Mouse (Mus musculus) limb, embryonic 12.5 days (tissue): ENCODE measurements at regions not wholly inside any gene's neighbourhood (a gene's known extent, or its start where the extent isn't known, plus 50 kb on each side); places are given as distances from the start of the nearest gene placed in this dataset.

Source experiments
- ATAC-seq: fragments of 200-750 bp; cut with Nextera tagmentation; 2 replicates; pipeline ENCODE4 v1.8.0; 2017; ENCODE audit warnings: low read depth, moderate TSS enrichment; ENCODE audit not compliant: insufficient number of reproducible peaks, insufficient read depth, low FRiP score, low TSS enrichment
- H3K27ac ChIP-seq: fragments of 300-500 bp; sonication (generic); 2 replicates; pipeline ENCODE4 v1.5.1; 2016; ENCODE audit warnings: mild to moderate bottlenecking, moderate library complexity
- H3K27me3 ChIP-seq: fragments of 300-500 bp; sonication (generic); 2 replicates; pipeline ENCODE4 v1.6.1; 2016; ENCODE audit warnings: mild to moderate bottlenecking, moderate library complexity
- H3K36me3 ChIP-seq: fragments of 300-500 bp; sonication (generic); 2 replicates; pipeline ENCODE4 v1.6.1; 2016; ENCODE audit warnings: mild to moderate bottlenecking, moderate library complexity
- H3K4me1 ChIP-seq: fragments of 300-500 bp; sonication (generic); replicated peaks from 2 replicates; pipeline ENCODE4 v1.6.1; 2016
- H3K4me2 ChIP-seq: fragments of 300-500 bp; sonication (generic); 2 replicates; pipeline ENCODE4 v1.6.1; 2016; ENCODE audit warnings: mild to moderate bottlenecking, moderate library complexity
- H3K4me3 ChIP-seq: fragments of 300-500 bp; sonication (generic); replicated peaks from 2 replicates; pipeline ENCODE4 v1.5.1; 2016; ENCODE audit warnings: mild to moderate bottlenecking
- H3K9ac ChIP-seq: fragments of 300-500 bp; sonication (generic); replicated peaks from 2 replicates; pipeline ENCODE4 v1.6.1; 2016; ENCODE audit warnings: mild to moderate bottlenecking, moderate library complexity
- H3K9me3 ChIP-seq: fragments of 300-500 bp; sonication (generic); 2 replicates; pipeline ENCODE4 v1.6.1; 2016; ENCODE audit warnings: mild to moderate bottlenecking, moderate library complexity
- WGBS: fragments of 180-500 bp; shearing (Covaris S2); methylation state at CpG from one replicate; pipeline ENCODE4 v1.1.7; 2016; 5-methylcytosine and 5-hydroxymethylcytosine counted together

GRCm38 (mm10) chr6:18648898-18649591 lies 134.4 kb upstream of the Cttnbp2 start:
- Histone ChIP-seq H3K9ac (no peak overlapping the region), H3K9me3 (no peaks in the 10 kb centered on the region), H3K4me1 (no peaks in the 10 kb centered on the region), H3K27ac (no peak overlapping the region), H3K27me3 (no peaks in the 10 kb centered on the region), H3K36me3 (no peaks in the 10 kb centered on the region), H3K4me3 (no peak overlapping the region), H3K4me2 (no peak overlapping the region)
- WGBS: 74% methylated on average over 5 of the region's 5 CpGs
- no peak for ATAC-seq

- no peaks in the 10 kb centered on the region for H3K27me3 ChIP-seq
- ATAC-seq: no peak
- H3K9ac ChIP-seq: no peak overlapping the region
- 89% methylated on average over 3 of the region's 3 CpGs for WGBS
- no peak overlapping the region for H3K27ac ChIP-seq
- H3K36me3 ChIP-seq: no peaks in the 10 kb centered on the region
- H3K9me3 ChIP-seq: no peaks in the 10 kb centered on the region
- H3K4me3 ChIP-seq: no peak overlapping the region
- H3K4me1 ChIP-seq: no peaks in the 10 kb centered on the region
- H3K4me2 ChIP-seq: no peak overlapping the region
Measured at GRCm38 (mm10) chr6:18651319-18651718, 136.7 kb upstream of the Cttnbp2 start.

- H3K27ac ChIP-seq: no peak overlapping the region
- no peaks in the 10 kb centered on the region for H3K27me3 ChIP-seq
- no peak overlapping the region for H3K4me2 ChIP-seq
- no peaks in the 10 kb centered on the region for H3K4me1 ChIP-seq
- ATAC-seq: no peak
- H3K9me3 ChIP-seq: no peaks in the 10 kb centered on the region
- H3K9ac ChIP-seq: no peak overlapping the region
- 53% methylated on average over 12 of the region's 12 CpGs for WGBS
- no peak overlapping the region for H3K4me3 ChIP-seq
- no peaks in the 10 kb centered on the region for H3K36me3 ChIP-seq
Measured at GRCm38 (mm10) chr6:18652006-18652601, 137.5 kb upstream of the Cttnbp2 start.

GRCm38 (mm10) chr6:18654275-18654674 lies 139.6 kb upstream of the Cttnbp2 start:
- H3K27ac ChIP-seq: no peak overlapping the region
- no peaks in the 10 kb centered on the region for H3K27me3 ChIP-seq
- no peak overlapping the region for H3K9ac ChIP-seq
- ATAC-seq: no peak
- no peaks in the 10 kb centered on the region for H3K9me3 ChIP-seq
- H3K36me3 ChIP-seq: no peaks in the 10 kb centered on the region
- no peak overlapping the region for H3K4me2 ChIP-seq
- H3K4me1 ChIP-seq: no peaks in the 10 kb centered on the region
- WGBS: 61% methylated on average over 6 of the region's 6 CpGs
- no peak overlapping the region for H3K4me3 ChIP-seq

- no peak overlapping the region for H3K9ac ChIP-seq
- ATAC-seq: no peak
- no peaks in the 10 kb centered on the region for H3K4me1 ChIP-seq
- no peaks in the 10 kb centered on the region for H3K36me3 ChIP-seq
- no peak overlapping the region for H3K4me2 ChIP-seq
- no peaks in the 10 kb centered on the region for H3K27me3 ChIP-seq
- H3K9me3 ChIP-seq: no peaks in the 10 kb centered on the region
- no peak overlapping the region for H3K4me3 ChIP-seq
- no peak overlapping the region for H3K27ac ChIP-seq
- 85% methylated on average over 4 of the region's 4 CpGs for WGBS
Measured at GRCm38 (mm10) chr6:18656202-18656601, 141.6 kb upstream of the Cttnbp2 start.

GRCm38 (mm10) chr6:18656772-18657401 lies 142.2 kb upstream of the Cttnbp2 start:
- no peak overlapping the region for H3K4me3 ChIP-seq
- no peaks in the 10 kb centered on the region for H3K27me3 ChIP-seq
- WGBS: 52% methylated on average over 7 of the region's 7 CpGs
- no peak for ATAC-seq
- no peaks in the 10 kb centered on the region for H3K4me1 ChIP-seq
- H3K9ac ChIP-seq: no peak overlapping the region
- no peak overlapping the region for H3K27ac ChIP-seq
- H3K36me3 ChIP-seq: no peaks in the 10 kb centered on the region
- H3K4me2 ChIP-seq: no peak overlapping the region
- no peaks in the 10 kb centered on the region for H3K9me3 ChIP-seq

- no peaks in the 10 kb centered on the region for H3K9me3 ChIP-seq
- H3K9ac ChIP-seq: no peak overlapping the region
- no peaks in the 10 kb centered on the region for H3K4me1 ChIP-seq
- 82% methylated on average over 4 of the region's 4 CpGs for WGBS
- H3K4me2 ChIP-seq: no peak overlapping the region
- ATAC-seq: no peak
- H3K4me3 ChIP-seq: no peak overlapping the region
- H3K27ac ChIP-seq: no peak overlapping the region
- no peaks in the 10 kb centered on the region for H3K27me3 ChIP-seq
- H3K36me3 ChIP-seq: no peaks in the 10 kb centered on the region
Measured at GRCm38 (mm10) chr6:18664687-18665086, 150.0 kb upstream of the Cttnbp2 start.

GRCm38 (mm10) chr6:18665992-18666391 lies 151.3 kb upstream of the Cttnbp2 start:
- ATAC-seq: no peak
- Histone ChIP-seq H3K27ac (no peak overlapping the region), H3K4me3 (no peak overlapping the region), H3K36me3 (no peaks in the 10 kb centered on the region), H3K4me2 (no peak overlapping the region), H3K9me3 (no peaks in the 10 kb centered on the region), H3K9ac (no peak overlapping the region), H3K4me1 (no peaks in the 10 kb centered on the region), H3K27me3 (no peaks in the 10 kb centered on the region)
- WGBS: 75% methylated on average over 4 of the region's 4 CpGs

- H3K36me3 ChIP-seq: no peaks in the 10 kb centered on the region
- no peak for ATAC-seq
- no peak overlapping the region for H3K27ac ChIP-seq
- H3K4me1 ChIP-seq: no peaks in the 10 kb centered on the region
- H3K9ac ChIP-seq: no peak overlapping the region
- WGBS: 83% methylated on average over 4 of the region's 4 CpGs
- H3K9me3 ChIP-seq: no peaks in the 10 kb centered on the region
- H3K4me2 ChIP-seq: no peak overlapping the region
- H3K4me3 ChIP-seq: no peak overlapping the region
- no peaks in the 10 kb centered on the region for H3K27me3 ChIP-seq
Measured at GRCm38 (mm10) chr6:18666543-18666942, 151.9 kb upstream of the Cttnbp2 start.

GRCm38 (mm10) chr6:18670677-18671076 lies 156.0 kb upstream of the Cttnbp2 start:
- Histone ChIP-seq H3K9ac (no peak overlapping the region), H3K4me3 (no peak overlapping the region), H3K4me1 (no peaks in the 10 kb centered on the region), H3K27me3 (no peaks in the 10 kb centered on the region), H3K36me3 (no peaks in the 10 kb centered on the region), H3K4me2 (no peak overlapping the region), H3K9me3 (no peaks in the 10 kb centered on the region), H3K27ac (no peak overlapping the region)
- ATAC-seq: no peak
- 82% methylated on average over 1 of the region's 1 CpGs for WGBS

- no peaks in the 10 kb centered on the region for H3K9me3 ChIP-seq
- H3K27me3 ChIP-seq: no peaks in the 10 kb centered on the region
- ATAC-seq: no peak
- no peak overlapping the region for H3K9ac ChIP-seq
- 80% methylated on average over 5 of the region's 5 CpGs for WGBS
- H3K36me3 ChIP-seq: no peaks in the 10 kb centered on the region
- no peak overlapping the region for H3K4me2 ChIP-seq
- H3K4me1 ChIP-seq: no peaks in the 10 kb centered on the region
- H3K27ac ChIP-seq: no peak overlapping the region
- no peak overlapping the region for H3K4me3 ChIP-seq
Measured at GRCm38 (mm10) chr6:18674584-18675250, 160.1 kb upstream of the Cttnbp2 start.
